Mouse (Mus musculus): ENCODE data around the gene Atad1. TPM values are rescaled to one million over a fixed set of nuclear protein-coding genes. Genes with fewer than 3 reads are reported as not detected.

Atad1 gene
- polyA plus RNA-seq, 1 experiment from 2014 or later: 72.7 TPM

GRCm38 (mm10) chr19:32622142-32622541, 117.4 kb downstream of the Atad1 start:
- DNase-seq (ENCODE audit: low spot score): no peak
- no peaks in the 10 kb centered on the region for H3K36me3 ChIP-seq
- H3K27ac ChIP-seq: no peak overlapping the region
- WGBS: 77% methylated on average over 3 of the region's 3 CpGs
- no peaks in the 10 kb centered on the region for H3K9me3 ChIP-seq
- H3K4me1 ChIP-seq (replicated peaks): 0 out of 2 replicates have a peak, but pooled peaks cover 4% of the 10 kb centered on the region
- no peak overlapping the region for H3K4me3 ChIP-seq
- no peaks in the 10 kb centered on the region for H3K27me3 ChIP-seq (ENCODE audit: insufficient read depth, poor library complexity, severe bottlenecking)

Other genes with a start within 250 kb of the Atad1 start
- 0.68 and 1.7 TPM in 2 replicates for gene Papss2, start 144.0 kb downstream of the Atad1 start, polyA plus RNA-seq (2016; fragmentation: Nextera tagmentation; extraction: Ambion mirVana)
- 5.1 and 7.7 TPM in 2 replicates for gene Pten, start 17.7 kb upstream of the Atad1 start, polyA plus RNA-seq (2016; fragmentation: Nextera tagmentation; extraction: Ambion mirVana)